Mouse (Mus musculus) testis, postnatal 10 days (tissue): ENCODE data around the gene 1110012L19Rik.
"Not testable (repeated sequence)": the region's sequence is repeated elsewhere in the genome, so short reads cannot be mapped to it uniquely, and the experiment has no call there.

Experiments used
- DNase-seq: peaks from one replicate; pipeline ENCODE4 v3.0.0; 2021; ENCODE audit warnings: low spot score

1110012L19Rik gene

GRCm38 (mm10) chrX:70385276-70385961 is at the start of gene 1110012L19Rik:
1110012L19Rik (plus strand) TSS chrX:70385877.
- DNase-seq: peak; percentile 62

DNA sequence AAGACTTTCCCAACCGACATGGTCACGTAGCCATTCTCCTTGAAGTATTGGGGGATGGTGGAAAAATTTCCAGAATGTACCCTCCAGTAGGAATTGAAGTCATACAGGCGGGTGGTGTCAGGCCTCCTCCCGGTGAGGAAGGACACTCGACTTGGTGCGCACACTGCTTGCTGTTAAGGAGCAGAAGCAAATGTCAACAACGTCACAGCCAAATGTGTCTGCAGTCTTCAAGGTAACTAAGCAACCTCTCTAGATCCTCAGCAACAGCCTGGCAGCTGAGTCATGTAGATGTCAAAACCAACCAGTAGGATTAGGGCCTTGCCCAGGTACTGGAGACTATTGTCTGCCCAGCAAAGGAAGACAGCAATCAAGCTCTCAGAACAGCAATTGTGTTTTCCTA is 22.7 kb upstream of the 1110012L19Rik start:
- no peak for DNase-seq

DNA sequence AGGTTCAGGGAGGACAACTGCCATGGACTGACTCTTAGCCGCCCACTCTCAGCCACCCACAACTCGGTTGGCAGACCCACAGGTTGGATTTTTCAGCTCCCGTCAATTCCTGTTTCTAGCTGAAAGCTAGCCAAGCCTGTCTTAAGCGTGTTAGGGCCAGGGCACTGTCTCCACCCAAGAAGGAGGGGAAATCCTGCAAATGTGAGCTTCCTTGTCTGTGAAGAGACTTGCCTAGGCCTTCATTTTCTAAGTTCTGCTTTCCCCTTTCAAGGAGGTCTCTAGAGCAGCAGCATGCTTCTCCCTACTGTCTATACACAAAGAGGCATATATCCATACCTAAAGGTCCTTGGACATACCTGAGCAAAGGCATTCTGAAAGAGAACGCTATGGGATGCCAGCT is 22.2 kb upstream of the 1110012L19Rik start:
- DNase-seq: no peak

- DNase-seq: no peak
Measured at GRCm38 (mm10) chrX:70364202-70364601, 21.5 kb upstream of the 1110012L19Rik start.

GRCm38 (mm10) chrX:70364661-70365613 is 20.7 kb upstream of the 1110012L19Rik start, which contains the start of gene Ids:
Ids (minus strand) TSS chrX:70365084.
- DNase-seq: peak; percentile 86

GRCm38 (mm10) chrX:70369758-70370157 is 15.9 kb upstream of the 1110012L19Rik start:
- DNase-seq: not testable (repeated sequence)

DNA sequence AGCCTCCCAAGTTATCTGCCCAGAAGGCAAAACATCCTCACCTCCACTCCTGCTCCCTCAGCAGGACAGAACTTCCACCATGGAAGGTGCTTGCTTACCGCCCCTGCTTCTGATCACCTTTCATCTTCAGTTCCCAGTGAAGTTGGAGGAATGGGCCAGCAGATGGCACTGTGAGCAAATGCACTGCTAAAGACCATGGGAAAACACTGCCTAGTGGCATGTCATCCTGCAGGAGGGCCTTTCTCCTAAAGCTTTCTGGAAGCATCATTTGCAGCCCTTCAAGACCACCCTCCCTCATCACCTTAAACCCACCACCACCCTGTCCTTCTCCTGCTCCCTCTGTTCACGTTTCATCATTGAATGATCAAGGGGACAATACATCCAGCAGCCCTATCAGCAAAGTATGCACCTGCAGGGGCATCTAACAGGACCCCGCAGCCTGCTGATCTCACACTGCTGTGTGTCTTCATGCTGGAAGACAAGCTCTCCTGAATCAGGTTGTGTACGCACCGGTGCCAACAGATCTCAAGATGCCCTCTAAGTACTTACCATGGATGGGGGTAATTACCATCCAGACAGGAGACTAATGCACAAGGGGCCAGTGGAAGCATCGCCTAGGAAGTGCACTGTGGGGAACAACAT is 11.1 kb upstream of the 1110012L19Rik start:
- DNase-seq: not testable (repeated sequence)

- DNase-seq: no peak
Measured at GRCm38 (mm10) chrX:70384917-70385275, 781 bp upstream of the 1110012L19Rik start.

GRCm38 (mm10) chrX:70385962-70386351 is 280 bp downstream of the 1110012L19Rik start:
- peak; percentile 51 for DNase-seq

DNA sequence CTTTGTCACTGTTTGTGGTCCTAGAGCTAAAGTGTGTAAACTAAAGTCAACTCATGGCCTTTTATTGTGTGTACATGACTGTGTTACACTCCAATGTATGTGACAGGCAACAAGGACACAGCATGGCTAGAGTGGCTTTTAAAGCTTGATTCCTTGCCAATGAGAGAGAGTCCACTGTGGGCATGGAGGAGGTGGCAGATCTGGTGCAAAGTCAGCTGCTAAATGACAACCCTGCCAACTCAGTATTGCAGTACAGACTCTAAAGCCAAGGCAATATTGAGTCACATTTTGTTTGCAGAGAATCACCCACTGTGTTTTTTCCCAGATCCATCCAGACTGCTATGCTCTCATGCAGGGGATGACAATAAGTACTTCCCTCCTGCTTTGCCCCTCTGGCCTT is 7.0 kb downstream of the 1110012L19Rik start:
- not testable (repeated sequence) for DNase-seq

- DNase-seq: not testable (repeated sequence)
Measured at GRCm38 (mm10) chrX:70425473-70425872, 39.8 kb downstream of the 1110012L19Rik start.
